Mouse (Mus musculus) adrenal gland, postnatal 14 days (tissue): ENCODE data around the gene Fbn1. TPM values are rescaled to one million over a fixed set of nuclear protein-coding genes. Genes with fewer than 3 reads are reported as not detected.
"Not testable (repeated sequence)": the region's sequence is repeated elsewhere in the genome, so short reads cannot be mapped to it uniquely, and the experiment has no call there.

Experiments
- DNase-seq: peaks from one replicate; pipeline ENCODE4 v3.0.0; 2021; ENCODE audit warnings: mixed read lengths
- total RNA-seq: library from RNA; stranded (reverse); gene quantifications from 2 replicates; pipeline ENCODE4 v1.2.3, GENCODE M21; 2021

The Fbn1 gene
- total RNA-seq, 1 experiment from 2014 or later, result 88.2 TPM

DNA sequence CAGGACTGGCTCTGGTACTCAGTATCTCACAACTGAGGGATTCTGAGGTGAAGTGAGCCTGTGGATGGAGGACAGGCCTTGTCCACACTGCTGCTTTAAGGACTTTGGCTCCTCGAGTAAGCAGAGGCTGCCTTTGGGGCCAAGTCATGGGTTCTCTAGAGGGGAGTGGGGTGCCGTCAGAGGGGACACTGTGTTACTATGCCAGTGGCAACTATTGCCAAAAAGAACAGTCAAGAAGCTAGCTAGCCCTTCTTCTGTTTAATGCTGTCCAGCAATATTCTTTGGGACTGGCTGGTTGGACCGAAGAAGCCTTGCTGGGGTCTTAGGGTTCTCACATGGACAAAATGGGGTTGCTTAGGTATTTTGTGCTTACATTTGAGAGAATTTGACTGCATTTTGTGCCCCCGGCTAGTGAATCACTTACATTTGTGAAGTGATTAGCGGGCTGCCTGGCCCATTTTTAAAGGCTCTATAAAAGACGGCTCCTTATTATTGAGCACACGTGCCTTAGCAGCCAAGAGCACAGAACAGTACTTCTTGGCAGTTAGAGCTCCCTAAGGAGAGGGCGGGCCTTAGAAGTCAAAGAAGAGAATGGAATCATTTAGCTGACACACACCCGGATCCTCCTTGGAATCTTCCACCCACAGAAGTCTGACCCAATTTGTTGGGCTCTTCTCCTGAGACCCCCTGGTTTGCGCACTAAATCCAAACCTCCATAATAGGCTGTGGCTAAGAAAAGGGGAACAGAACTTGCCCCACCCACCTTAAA, 217.4 kb downstream of the Fbn1 start:
- peak; percentile 44 for DNase-seq

GRCm38 (mm10) chr2:125285777-125286176, 222.0 kb downstream of the Fbn1 start:
- no peak for DNase-seq

DNA sequence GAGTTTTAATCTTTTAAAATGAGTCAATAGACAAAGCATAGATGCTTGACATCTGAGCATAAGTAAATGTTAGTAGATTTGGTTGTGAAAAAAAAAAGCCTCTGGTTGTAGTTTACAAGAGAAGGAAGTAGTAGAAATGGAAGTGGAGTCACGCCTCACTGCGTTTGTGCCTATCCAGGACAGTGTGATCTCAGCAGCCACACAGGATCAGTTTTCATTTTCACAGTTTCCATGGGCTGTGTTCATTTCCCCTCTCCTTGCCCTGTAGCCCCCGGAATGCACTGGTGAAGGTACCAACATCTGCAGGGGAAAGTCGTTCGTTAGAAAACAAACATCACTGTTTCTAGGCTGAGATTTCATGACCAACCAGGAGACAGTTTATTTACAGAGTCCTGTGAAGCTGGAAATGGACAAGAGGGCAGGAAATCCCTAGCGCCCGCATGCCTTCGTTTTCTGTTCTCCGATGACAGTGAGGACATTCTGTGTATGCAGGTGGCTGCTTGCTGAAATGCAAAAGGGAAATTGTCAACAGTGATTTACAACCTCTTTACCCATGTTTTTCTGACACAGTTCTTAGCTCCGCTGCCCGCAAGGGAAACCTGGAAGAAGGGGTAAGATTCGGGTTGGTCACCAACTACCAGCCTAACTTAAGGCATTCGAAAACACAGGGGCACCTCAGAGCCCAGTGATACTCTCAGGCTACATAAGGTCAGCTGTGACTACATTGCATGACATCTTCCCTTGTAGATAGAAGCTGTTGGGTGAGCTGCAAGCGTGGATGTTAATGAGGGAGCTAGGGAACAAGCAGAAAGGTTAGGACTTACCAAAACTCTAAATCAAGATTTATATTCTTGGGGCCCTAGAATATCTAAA, 225.2 kb downstream of the Fbn1 start:
- no peak for DNase-seq

DNA sequence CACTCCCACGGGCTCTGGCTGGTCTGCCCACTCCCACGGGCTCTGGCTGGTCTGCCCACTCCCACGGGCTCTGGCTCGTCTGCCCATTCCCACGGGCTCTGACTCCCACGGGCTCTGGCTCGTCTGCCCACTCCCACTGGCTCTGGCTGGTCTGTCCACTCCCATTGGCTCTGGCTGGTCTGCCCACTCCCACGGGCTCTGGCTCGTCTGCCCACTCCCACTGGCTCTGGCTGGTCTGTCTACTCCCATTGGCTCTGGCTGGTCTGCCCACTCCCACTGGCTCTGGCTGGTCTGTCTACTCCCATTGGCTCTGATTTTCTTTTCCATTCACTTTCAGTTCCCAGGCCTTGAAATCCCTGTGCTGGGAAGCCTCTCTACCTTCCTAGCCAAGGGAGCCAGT, 227.8 kb downstream of the Fbn1 start:
- DNase-seq, result not testable (repeated sequence)

- DNase-seq, result peak; percentile 8
These were observed 229.3 kb downstream of the Fbn1 start for GRCm38 (mm10) chr2:125278474-125278873.

DNA sequence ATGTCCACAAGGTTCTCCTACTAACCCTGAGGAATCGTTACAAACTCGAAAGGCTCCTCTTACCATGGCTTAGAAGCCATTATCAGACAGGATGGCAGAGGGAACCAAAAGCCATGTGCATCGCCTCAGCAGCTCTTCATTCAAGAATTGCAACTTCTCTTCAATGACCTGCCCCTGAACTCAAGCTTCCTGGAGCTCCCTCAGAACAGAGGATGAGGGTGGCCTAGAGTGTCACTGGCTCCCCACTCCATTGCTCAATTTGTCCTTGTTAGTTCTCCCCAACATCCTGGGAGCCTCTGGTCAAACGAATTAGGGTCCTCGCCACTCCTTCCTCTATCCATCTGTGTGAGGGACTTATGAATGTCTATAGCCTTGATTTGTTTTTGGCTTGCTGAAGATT, 231.1 kb downstream of the Fbn1 start:
- DNase-seq, result no peak

- no peak for DNase-seq
These were observed 232.2 kb downstream of the Fbn1 start for GRCm38 (mm10) chr2:125275617-125276016.

- no peak for DNase-seq
These were observed 238.9 kb downstream of the Fbn1 start for GRCm38 (mm10) chr2:125268876-125269275.

DNA sequence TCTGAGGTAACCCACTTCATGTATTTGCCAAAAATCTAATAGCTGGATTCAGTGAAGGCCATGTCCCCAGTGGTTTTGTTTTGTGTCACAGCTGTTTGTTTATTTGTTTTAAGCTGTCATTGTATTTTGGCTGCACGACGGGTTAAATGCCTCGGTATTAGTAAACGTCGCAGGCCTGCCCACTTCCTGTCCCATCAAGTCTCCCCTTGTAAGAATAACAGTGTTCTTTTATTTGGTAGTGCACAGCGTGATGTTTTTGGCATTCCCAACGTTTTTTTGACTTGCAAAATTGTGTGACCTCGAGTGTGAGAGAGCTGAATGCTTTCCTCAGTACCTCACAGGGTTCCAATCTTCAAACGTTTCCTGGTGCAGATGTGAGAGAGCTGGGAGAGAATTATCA, 244.0 kb downstream of the Fbn1 start:
- no peak for DNase-seq

GRCm38 (mm10) chr2:125263056-125263455, 244.7 kb downstream of the Fbn1 start:
- peak; percentile 43 for DNase-seq

DNA sequence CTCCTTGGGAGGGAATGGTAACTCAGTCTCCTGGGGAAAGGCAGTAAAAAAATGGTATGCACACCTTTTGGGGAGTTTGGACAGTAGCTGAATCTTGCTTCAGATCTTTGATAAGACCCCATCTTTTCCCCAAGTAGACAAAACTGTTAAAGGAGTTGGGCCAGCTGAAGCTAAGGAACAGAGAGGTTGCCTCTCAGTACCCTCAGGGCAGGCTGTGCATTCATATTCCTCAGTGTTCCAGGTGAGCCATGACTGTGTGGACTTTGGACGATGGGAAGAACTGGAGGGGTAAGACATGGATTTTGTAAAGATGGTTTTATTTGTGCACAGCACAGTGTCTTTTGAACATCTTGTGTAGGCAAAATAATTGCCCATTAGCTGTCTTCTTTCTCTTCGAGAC, 247.5 kb downstream of the Fbn1 start:
- DNase-seq, result no peak

DNA sequence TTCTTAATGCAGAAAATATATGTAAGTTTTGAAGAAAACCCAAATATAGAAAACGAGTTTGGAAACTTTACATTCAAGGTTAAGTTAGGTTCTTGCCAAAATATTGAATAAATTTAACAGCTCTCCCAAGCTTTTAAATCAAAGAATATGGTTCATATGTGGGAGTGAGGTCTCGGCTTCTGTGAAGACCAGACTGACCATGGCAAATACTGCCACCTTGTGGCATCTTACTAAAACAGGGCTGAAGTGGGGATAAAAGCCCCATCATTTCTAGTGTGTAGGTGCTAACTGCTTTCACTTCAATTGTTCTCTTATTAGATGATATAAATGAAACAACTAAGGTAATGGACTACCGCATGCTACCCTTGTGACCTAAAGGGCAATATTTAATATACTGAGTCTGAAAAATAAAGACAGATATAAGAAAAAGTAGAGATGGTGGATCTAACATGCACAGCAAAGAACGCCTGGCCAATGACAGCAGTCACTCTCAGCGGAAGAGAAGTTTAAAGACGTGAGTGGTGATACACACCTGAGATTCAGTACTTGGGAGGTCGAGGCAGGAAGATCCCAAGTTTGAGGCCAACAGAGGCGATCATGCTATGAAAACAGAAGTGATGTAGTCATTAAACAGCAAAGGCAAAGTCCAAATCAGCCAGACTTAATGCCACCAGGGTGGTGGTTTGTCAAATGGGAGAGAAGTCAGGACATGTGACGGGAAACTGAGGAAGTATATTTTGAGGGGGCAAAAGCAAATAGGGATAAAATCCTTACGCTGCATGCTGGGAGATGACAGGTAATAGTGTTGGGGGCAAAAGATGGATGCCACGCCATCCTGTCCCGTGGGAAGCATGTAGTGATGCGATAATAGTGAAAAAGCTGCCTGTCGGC, 248.3 kb downstream of the Fbn1 start:
- peak; percentile 48 for DNase-seq

DNA sequence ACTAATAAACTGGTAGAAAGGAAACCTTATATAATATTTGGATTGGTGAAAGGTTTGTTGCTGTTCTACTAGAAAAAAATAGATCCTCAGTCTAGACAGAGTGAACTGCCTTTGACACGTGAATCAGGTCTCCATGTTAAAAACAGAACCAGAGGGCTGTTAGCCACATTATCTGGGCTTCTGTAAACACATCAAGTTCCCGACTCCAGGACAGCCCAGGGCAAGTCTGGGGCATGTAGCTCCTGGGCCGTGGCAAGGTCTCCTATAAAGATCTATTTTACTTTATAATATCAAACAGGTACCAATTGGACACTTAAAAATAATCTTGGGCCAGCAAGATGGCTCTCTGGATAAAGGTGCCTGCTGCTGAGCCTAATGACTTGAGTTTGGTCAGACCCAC, 251.9 kb downstream of the Fbn1 start:
- no peak for DNase-seq

- DNase-seq, result no peak
These were observed 253.2 kb downstream of the Fbn1 start for GRCm38 (mm10) chr2:125254630-125255029.

DNA sequence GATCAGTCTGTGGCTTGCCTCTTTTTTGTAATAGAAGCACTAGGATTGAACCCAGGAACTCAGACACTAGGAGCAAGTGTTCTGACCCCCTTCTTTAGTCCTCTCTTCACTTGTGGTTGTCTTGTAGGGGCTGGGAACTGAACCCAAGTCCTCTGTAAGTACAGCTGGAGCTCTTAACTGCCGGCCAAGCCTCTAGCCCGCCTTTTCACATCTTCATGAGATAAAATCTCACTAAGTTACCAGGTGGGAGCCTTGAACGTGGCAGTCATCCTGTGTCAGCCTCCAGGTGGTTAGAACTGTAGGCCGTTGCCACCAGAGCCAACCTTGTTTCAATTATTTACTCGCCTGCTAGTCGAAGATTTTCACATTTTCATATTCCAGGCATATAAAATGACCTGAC, 254.1 kb downstream of the Fbn1 start:
- DNase-seq, result no peak

DNA sequence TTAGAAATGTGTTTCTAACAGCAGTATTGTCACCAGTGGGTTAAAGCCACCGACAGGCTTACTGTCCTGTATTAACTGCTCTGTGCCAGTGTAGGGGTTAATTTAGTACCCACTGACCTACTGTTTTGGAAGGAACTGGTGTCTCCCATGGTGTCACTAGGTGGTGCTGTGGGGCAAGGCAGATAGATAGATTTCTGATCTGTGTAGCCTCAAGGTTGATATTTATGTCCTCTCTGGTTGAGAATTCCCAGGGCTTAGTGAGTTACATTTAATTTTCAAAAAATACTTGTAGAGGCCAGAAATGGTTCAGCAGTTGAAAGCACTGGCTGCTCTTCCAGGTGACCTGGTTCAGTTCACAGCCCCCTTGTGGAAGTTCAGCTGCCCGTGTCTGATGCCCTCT, 255.5 kb downstream of the Fbn1 start:
- peak; percentile 68 for DNase-seq

- DNase-seq, result peak; percentile 24
These were observed 256.0 kb downstream of the Fbn1 start for GRCm38 (mm10) chr2:125251781-125252180.

Other genes with a start within 250 kb of the Fbn1 start
- 0.11 TPM in 1 of 2 replicates, not detected in the other for gene Gm9913, start 2.9 kb downstream of the Fbn1 start, total RNA-seq
- 3.7 and 5.4 TPM in 2 replicates for gene Cep152, start 117.1 kb upstream of the Fbn1 start, total RNA-seq
- 111 and 115 TPM in 2 replicates for gene Eid1, start 165.1 kb upstream of the Fbn1 start, total RNA-seq
- 3.0 and 3.9 TPM in 2 replicates for gene Shc4, start 216.2 kb upstream of the Fbn1 start, total RNA-seq